Mouse (Mus musculus) heart, adult 2 months (tissue): ENCODE measurements at regions not wholly inside any gene's neighbourhood (a gene's known extent, or its start where the extent isn't known, plus 50 kb on each side); places are given as distances from the start of the nearest gene placed in this dataset.

ENCODE experiments used
- CTCF ChIP-seq: fragments of 200-600 bp; IDR thresholded peaks from 2 replicates; pipeline ENCODE4 v1.8.1; 2022; ENCODE audit warnings: antibody characterized with exemption, mild to moderate bottlenecking, moderate library complexity
- EP300 ChIP-seq: fragments of 200-500 bp; IDR thresholded peaks from 2 replicates; pipeline ENCODE4 v1.6.1; 2011; ENCODE audit warnings: low read depth, low read length, control low read depth; ENCODE audit not compliant: insufficient read depth
- POLR2A ChIP-seq: fragments of 200-500 bp; IDR thresholded peaks from 2 replicates; pipeline ENCODE4 v1.6.1; 2011; ENCODE audit warnings: mild to moderate bottlenecking, low read depth, low read length, control low read depth; ENCODE audit not compliant: insufficient read depth

GRCm38 (mm10) chr13:31746276-31746675, 60.2 kb upstream of the Foxc1 start:
- TF ChIP-seq POLR2A (no peak), CTCF (no peak), EP300 (no peak)
